Mouse (Mus musculus): ENCODE measurements around the gene Ywhab. TPM values are rescaled to one million over a fixed set of nuclear protein-coding genes. Genes with fewer than 3 reads are reported as not detected.

The Ywhab gene
- total RNA-seq, 2 experiments from 2014 or later, result 138 to 139 TPM

Other genes starting within 250 kb of the Ywhab start
- 1 to 10 TPM; 1.6 to 1.7 TPM for gene Ada, start 244.7 kb upstream of the Ywhab start, total RNA-seq (2021)
- 1 to 10 TPM in 1 of 2 experiments, under 1 TPM in 1; 0.97 to 1.1 TPM for gene Ccn5, start 174.1 kb upstream of the Ywhab start, total RNA-seq (2021)
- not detected for gene Kcnk15, start 141.3 kb upstream of the Ywhab start, total RNA-seq (2021)
- under 1 TPM; 0.17 to 0.27 TPM for gene Rims4, start 76.3 kb upstream of the Ywhab start, total RNA-seq (2021)
- under 1 TPM; 0.77 to 0.91 TPM for gene Pabpc1l, start 30.5 kb downstream of the Ywhab start, total RNA-seq (2021)
- gene Stk4, start 75.4 kb downstream of the Ywhab start, total RNA-seq (2021), result 10 to 100 TPM; 20.9 to 21.4 TPM
- gene Tomm34, start 76.2 kb downstream of the Ywhab start, total RNA-seq (2021), result 10 to 100 TPM; 22.8 to 25.9 TPM
- gene Kcns1, start 176.2 kb downstream of the Ywhab start, total RNA-seq (2021), result under 1 TPM; 0.14 to 0.15 TPM
- gene Wfdc5, start 187.8 kb downstream of the Ywhab start, total RNA-seq (2021), result not detected
- not detected for gene Wfdc12, start 195.6 kb downstream of the Ywhab start, total RNA-seq (2021)
- gene Wfdc15a, start 205.2 kb downstream of the Ywhab start, total RNA-seq (2021), result not detected
- gene Wfdc15b, start 226.7 kb downstream of the Ywhab start, total RNA-seq (2021), result not detected
- not detected for gene Svs2, start 243.5 kb downstream of the Ywhab start, total RNA-seq (2021)

Data from heart, postnatal 10 days (tissue).